Mouse (Mus musculus) stomach, postnatal 0 days (tissue): Measurements from ENCODE around the gene Rasl10b.

Experiments
- CTCF ChIP-seq: IDR thresholded peaks from 2 replicates; pipeline ENCODE4 v1.5.1; 2016; ENCODE audit warnings: antibody characterized with exemption, low read depth, mild to moderate bottlenecking, moderate library complexity
- EP300 ChIP-seq: optimal IDR thresholded peaks from 2 replicates; pipeline ENCODE3; 2016; ENCODE audit warnings: antibody characterized with exemption

DNA sequence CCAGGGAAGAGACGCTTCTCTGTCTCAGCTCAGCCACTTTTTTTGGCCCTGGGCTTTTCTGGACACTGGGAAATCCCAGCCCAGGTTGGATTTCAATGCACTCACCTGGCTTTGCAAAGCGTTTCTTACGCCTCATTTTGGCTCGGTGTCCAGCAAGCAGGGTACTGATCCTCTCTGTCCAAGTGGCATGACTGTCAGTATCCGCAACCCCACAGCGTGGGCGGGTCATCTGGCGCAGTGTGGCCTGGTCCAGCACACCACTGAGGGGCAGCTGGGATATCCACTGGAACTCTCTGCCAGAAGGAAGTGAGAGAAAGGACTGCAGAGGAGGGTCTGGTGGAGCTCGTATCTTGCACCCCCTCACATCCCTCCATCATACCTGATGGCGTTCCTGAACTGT lies 42.3 kb downstream of the Rasl10b start:
- TF ChIP-seq CTCF (no peak), EP300 (no peak)
